8 mouse cellular contexts compared by ENCODE assay signal in genomic region chr13:68569589-68570336, GRCm38 (mm10). TPM values are rescaled to one million over a fixed set of nuclear protein-coding genes. Genes with fewer than 3 reads are reported as not detected.
DNase-seq lines count a peak whose midpoint lies in the region; ATAC-seq lines count a peak whose summit lies in the region.

No protein-coding gene starts in this region.

- no peaks in the 10 kb centered on the region for H3K9me3 ChIP-seq in kidney, embryonic 14.5 days (ENCODE audit: control insufficient read depth, low read length)
- H3K9me3 ChIP-seq in hindbrain, embryonic 11.5 days (ENCODE audit: control insufficient read depth, low read length): no peaks in the 10 kb centered on the region

- H3K27me3 ChIP-seq in kidney, embryonic 14.5 days (ENCODE audit: control insufficient read depth, insufficient read depth, low read length): no peaks in the 10 kb centered on the region
- H3K27me3 ChIP-seq in hindbrain, embryonic 11.5 days (ENCODE audit: control insufficient read depth, insufficient read depth, low read length): no peaks in the 10 kb centered on the region

- no peak overlapping the region for H3K27ac ChIP-seq in kidney, embryonic 14.5 days (ENCODE audit: low read depth, low read length)
- no peak overlapping the region for H3K27ac ChIP-seq in hindbrain, embryonic 11.5 days (ENCODE audit: low read depth, low read length)

- 68% methylated on average over 17 of the region's 17 CpGs for WGBS in kidney, embryonic 14.5 days
- WGBS in hindbrain, embryonic 11.5 days: 79% methylated on average over 17 of the region's 17 CpGs

- 0 out of 2 replicates have a peak, but pooled peaks cover 3% of the 10 kb centered on the region for H3K4me1 ChIP-seq in kidney, embryonic 14.5 days (ENCODE audit: control insufficient read depth, insufficient read depth, low read length)
- H3K4me1 ChIP-seq in hindbrain, embryonic 11.5 days (replicated peaks; ENCODE audit: control insufficient read depth, insufficient read depth, low read length): no peaks in the 10 kb centered on the region

- no peak for ATAC-seq in kidney, embryonic 14.5 days (ENCODE audit: low FRiP score, low TSS enrichment)
- ATAC-seq in hindbrain, embryonic 11.5 days (ENCODE audit: low FRiP score): peak; percentile 61; the same call in 1 of the 2 replicates
- peak; percentile 91 for ATAC-seq in megakaryocyte progenitor cell, adult 5-6 weeks (replicated peaks; ENCODE audit: poor library complexity)

- H3K4me3 ChIP-seq in kidney, embryonic 14.5 days (ENCODE audit: low read length): no peak overlapping the region
- H3K4me3 ChIP-seq in hindbrain, embryonic 11.5 days (ENCODE audit: low read depth, low read length): no peak overlapping the region

- H3K36me3 ChIP-seq in kidney, embryonic 14.5 days (ENCODE audit: control insufficient read depth, insufficient read depth, low read length): peaks cover 61% of the 10 kb centered on the region
- 0 out of 2 replicates have a peak, but pooled peaks cover 3% of the 10 kb centered on the region for H3K36me3 ChIP-seq in hindbrain, embryonic 11.5 days (ENCODE audit: control insufficient read depth, insufficient read depth, low read length)

- no peak overlapping the region for H3K4me2 ChIP-seq in kidney, embryonic 14.5 days (replicated peaks; ENCODE audit: low read depth, low read length)
- H3K4me2 ChIP-seq in hindbrain, embryonic 11.5 days (replicated peaks; ENCODE audit: low read depth, low read length): no peak overlapping the region

- DNase-seq in kidney, adult 18-20 months: peak; percentile 57
- peak; percentile 17 for DNase-seq in adrenal gland, adult 8-10 months
- DNase-seq in embryo, embryonic 9.5 days (ENCODE audit: extremely low spot score): peak; percentile 49
- peak; percentile 77 for DNase-seq in hindbrain, embryonic 11.5 days (ENCODE audit: low spot score)
- DNase-seq in layer of hippocampus, postnatal 14 days (ENCODE audit: low spot score in 2 of 2): peak; percentile 59 to 82
- DNase-seq in right cerebral cortex, postnatal 36 days (ENCODE audit: low spot score in 2 of 2): peak; percentile 62 to 67

- H3K9ac ChIP-seq in kidney, embryonic 14.5 days (ENCODE audit: low read depth, low read length): no peak overlapping the region
- no peak overlapping the region for H3K9ac ChIP-seq in hindbrain, embryonic 11.5 days (ENCODE audit: low read depth, low read length)

RNA-seq across cellular contexts. Expression of gene Mtrr, which starts 12.2 kb away (rescaled TPM):
- polyA plus RNA-seq in kidney, embryonic 14.5 days (2014; fragmentation: Nextera tagmentation; extraction: Ambion mirVana): 15.3 and 24.8 TPM in 2 replicates
- total RNA-seq in adrenal gland, adult 8-10 months (2022): 10 to 100 TPM; 18.1 to 19.3 (median 18.7) TPM
- polyA plus RNA-seq in hindbrain, embryonic 11.5 days (2014; fragmentation: Nextera tagmentation; extraction: Ambion mirVana): 17.2 and 17.4 TPM in 2 replicates
- total RNA-seq in layer of hippocampus, postnatal 14 days (2021): 10 to 100 TPM; 16.7 to 23.4 TPM
- 8.2 and 13.7 TPM in 2 replicates for total RNA-seq in megakaryocyte progenitor cell, adult 5-6 weeks (2015)
- 12.7 and 19.8 TPM in 2 replicates for total RNA-seq in megakaryocyte progenitor cell, adult 5-6 weeks (2017)

RNA-seq across cellular contexts. Expression of gene Fastkd3, which starts 12.3 kb away (rescaled TPM):
- polyA plus RNA-seq in kidney, embryonic 14.5 days (2014; fragmentation: Nextera tagmentation; extraction: Ambion mirVana): 34.1 and 40.1 TPM in 2 replicates
- total RNA-seq in adrenal gland, adult 8-10 months (2022): 10 to 100 TPM; 13.3 to 17.5 (median 17.2) TPM
- 38.4 and 38.8 TPM in 2 replicates for polyA plus RNA-seq in hindbrain, embryonic 11.5 days (2014; fragmentation: Nextera tagmentation; extraction: Ambion mirVana)
- total RNA-seq in layer of hippocampus, postnatal 14 days (2021): 10 to 100 TPM; 14.8 to 15.8 TPM
- total RNA-seq in megakaryocyte progenitor cell, adult 5-6 weeks (2015): 30.8 and 37.9 TPM in 2 replicates
- total RNA-seq in megakaryocyte progenitor cell, adult 5-6 weeks (2017): 14.3 and 19.1 TPM in 2 replicates

RNA-seq across cellular contexts. Expression of gene 1700001L19Rik, which starts 27.5 kb away (rescaled TPM):
- polyA plus RNA-seq in kidney, embryonic 14.5 days (2014; fragmentation: Nextera tagmentation; extraction: Ambion mirVana): 0.27 and 0.51 TPM in 2 replicates
- under 1 TPM in 2 of 4 experiments, not detected in 2; 0.21 to 0.65 TPM for total RNA-seq in adrenal gland, adult 8-10 months (2022)
- polyA plus RNA-seq in hindbrain, embryonic 11.5 days (2014; fragmentation: Nextera tagmentation; extraction: Ambion mirVana): 1.5 and 1.9 TPM in 2 replicates
- total RNA-seq in layer of hippocampus, postnatal 14 days (2021): 10 to 100 TPM; 11.3 to 16.7 TPM
- total RNA-seq in megakaryocyte progenitor cell, adult 5-6 weeks (2015): not detected in 2 replicates
- not detected in 2 replicates for total RNA-seq in megakaryocyte progenitor cell, adult 5-6 weeks (2017)

Comparison
In these comparisons a context has a peak if more than half of its experiments do, and no peak if none do; other contexts are left out.
1. DNase-seq: peak in every context shown above with its lines; median percentile 77 in hindbrain, embryonic 11.5 days; 70 in layer of hippocampus, postnatal 14 days; 64 in right cerebral cortex, postnatal 36 days; 57 in kidney, adult 18-20 months; 49 in embryo, embryonic 9.5 days; 17 in adrenal gland, adult 8-10 months.
2. RNA of gene 1700001L19Rik, which starts 27.5 kb away (total RNA-seq): 11.3 to 16.7 TPM in layer of hippocampus, postnatal 14 days; 0.21 to 0.65 TPM in adrenal gland, adult 8-10 months and not detected in megakaryocyte progenitor cell, adult 5-6 weeks; every median in the first group is over 4 times any median in the second.